Mouse (Mus musculus) right cerebral cortex, postnatal 25 days (tissue): ENCODE results near the gene Igfbp6.

ENCODE experiments used
- DNase-seq: peaks from one replicate; pipeline ENCODE4 v3.0.0; 2022

Igfbp6 gene

DNA sequence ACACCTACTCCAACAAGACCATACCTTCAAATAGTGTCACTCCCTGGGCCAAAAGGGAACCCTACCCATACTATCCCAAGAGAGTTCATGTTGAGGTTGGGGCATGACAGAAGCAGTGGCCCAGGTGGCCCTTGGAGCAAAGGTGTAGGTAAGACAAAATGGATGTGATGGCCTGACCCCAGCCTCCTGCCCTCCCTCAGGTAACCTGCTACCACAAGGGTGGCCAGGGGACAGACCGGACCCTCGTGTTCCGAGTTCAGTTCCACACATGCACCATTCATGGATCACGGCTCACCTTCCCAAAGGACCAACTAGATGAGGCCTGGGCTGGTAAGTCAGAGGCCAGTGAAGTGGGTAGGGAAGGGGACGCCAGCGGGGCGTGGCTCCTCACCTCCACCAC, 33.9 kb upstream of the Igfbp6 start:
- no peak for DNase-seq

DNA sequence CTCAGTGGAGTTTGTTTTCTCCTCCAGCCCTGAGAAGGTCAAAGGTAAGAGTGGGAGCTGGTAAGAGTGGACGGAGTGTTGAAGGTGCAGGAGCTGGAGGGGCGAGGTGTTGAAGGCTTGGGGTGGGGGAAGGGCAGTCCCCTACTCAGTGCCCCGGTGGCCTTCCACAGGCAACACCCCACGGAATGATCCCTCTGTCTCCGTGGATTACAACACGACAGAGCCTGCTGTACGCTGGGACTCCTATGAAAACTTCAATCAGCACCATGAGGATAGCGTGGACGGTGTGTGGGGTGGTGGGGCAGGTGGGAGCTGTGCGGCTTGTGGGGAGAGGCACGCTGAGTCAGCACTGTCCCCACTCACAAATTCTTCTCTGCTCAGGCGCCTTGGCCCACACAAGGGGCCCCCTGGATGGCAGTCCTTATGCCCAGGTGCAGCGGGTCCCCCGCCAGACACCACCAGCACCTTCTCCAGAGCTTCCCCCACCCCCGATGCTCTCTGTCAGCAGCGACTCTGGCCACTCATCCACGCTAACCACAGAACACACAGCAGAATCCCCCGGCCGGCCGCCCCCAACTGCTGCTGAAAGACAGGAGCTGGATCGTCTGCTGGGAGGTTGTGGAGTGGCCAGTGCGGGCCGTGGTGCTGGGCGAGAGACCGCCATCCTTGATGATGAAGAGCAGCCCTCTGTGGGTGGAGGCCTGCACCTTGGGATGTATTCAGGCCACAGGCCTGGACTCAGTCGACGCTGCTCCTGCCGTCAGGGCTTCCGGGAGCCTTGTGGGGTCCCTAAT, 33.3 kb upstream of the Igfbp6 start:
- DNase-seq = no peak

DNA sequence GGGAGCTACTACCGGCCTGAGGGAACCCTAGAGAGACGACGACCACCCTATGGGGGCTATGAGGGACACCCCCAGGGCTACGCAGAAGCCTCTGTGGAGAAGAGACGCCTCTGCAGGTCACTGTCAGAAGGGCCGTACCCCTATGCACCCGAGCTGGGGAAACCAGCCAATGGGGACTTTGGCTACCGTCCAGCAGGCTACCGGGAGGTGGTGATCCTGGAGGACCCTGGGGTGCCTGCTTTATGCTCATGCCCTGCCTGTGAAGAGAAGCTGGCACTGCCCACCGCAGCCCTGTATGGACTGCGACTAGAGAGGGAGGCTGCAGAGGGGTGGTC, 32.7 kb upstream of the Igfbp6 start:
- no peak for DNase-seq

DNA sequence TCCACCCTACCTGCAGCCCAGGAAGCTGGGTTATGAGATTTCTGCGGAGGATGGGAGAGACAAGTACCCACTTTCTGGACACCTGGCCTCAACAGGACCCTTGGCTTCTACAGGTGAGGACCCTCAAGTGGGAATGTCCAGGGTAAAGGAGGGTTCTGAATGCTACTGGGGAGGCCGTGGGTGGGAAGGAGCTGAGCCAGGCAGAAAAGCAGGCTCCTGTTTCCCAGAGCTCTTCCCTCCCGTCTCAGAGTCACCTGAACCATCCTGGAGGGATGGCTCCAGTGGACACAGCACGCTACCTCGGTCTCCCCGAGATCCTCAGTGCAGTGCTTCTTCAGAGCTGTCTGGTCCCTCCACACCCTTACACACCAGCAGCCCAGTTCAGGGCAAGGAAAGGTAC, 32.0 kb upstream of the Igfbp6 start:
- DNase-seq = no peak

DNA sequence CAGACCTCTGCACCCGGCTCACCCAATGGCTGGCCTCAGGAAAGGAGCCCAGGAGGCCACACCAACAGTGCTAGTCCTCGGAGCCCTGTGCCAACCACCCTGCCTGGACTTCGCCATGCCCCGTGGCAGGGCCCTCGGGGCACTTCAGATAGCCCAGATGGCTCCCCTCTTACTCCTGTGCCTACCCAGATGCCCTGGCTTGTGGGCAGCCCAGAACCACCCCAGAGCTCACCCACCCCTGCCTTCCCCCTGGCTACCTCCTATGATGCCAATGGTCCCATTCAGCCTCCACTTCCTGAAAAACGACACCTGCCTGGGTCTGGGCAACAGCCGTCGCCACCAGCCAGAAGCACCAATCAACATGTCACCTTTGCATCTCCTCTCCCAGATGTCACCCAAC, 31.3 kb upstream of the Igfbp6 start:
- DNase-seq = no peak

DNA sequence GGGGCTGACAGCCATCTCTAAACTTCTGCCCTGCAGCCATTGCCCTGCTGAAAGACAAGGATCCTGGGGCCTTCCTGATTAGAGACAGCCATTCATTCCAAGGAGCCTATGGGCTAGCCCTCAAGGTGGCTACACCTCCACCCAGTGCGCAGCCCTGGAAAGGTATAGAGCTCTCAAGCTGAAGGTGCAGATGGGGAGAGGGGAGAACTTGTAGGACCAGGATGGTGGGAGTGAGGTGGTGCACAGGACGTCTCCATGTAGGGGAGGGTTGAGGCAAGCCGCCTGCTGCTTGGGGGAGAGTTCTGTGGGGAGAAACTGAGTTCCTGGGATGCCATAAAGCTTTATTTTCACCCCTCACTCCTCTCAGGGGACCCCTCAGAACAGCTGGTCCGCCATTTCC, 30.5 kb upstream of the Igfbp6 start:
- no peak for DNase-seq

DNA sequence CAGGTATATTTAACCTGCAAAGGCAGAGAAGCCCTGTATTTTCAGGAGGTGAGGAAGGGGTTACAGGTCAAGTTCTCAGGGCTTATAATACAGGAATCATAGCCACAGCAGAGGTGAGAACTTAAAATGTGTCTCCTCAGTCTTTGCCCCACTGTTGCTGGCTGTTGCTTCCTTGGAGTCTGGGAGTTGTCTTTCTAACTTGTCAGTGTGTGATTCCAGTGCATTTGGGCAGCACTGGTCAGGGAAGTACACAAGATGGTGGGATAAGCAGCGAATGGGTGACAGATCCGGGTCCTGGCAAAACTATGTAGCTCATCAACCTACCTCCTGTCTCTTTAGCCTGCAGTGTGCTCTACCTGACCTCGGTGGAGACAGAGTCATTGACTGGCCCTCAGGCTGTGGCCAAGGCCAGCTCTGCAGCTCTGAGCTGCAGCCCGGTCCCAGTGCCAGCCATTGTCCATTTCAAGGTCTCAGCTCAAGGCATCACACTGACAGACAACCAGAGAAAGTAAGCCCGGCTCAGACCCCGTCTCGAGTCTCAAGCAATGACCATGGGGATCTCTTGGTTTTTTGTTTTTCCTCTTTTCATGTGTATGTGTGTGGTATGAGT, 29.4 kb upstream of the Igfbp6 start:
- DNase-seq = no peak

DNA sequence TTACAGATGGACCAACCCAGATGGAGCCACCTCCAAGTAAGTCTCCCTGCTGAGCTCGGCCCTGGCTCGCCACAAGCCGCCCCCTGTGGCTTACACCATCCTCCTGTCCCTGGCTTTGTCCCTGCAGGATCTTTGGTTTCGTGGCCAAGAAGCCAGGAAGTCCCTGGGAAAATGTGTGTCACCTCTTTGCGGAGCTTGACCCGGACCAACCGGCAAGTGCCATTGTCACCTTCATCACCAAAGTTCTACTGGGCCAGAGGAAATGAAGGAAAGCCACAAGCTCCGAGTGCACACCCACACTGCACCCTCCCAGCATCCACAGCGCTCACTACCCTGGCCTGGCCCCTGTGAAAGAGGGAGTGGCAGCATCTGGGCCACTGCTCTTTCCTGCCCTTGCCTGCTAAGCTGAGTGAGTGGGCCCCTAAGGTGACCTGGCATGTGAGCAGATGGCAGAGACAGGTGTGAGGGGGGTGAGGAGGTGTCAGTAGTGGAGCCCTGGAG, 28.4 kb upstream of the Igfbp6 start:
- no peak for DNase-seq

DNA sequence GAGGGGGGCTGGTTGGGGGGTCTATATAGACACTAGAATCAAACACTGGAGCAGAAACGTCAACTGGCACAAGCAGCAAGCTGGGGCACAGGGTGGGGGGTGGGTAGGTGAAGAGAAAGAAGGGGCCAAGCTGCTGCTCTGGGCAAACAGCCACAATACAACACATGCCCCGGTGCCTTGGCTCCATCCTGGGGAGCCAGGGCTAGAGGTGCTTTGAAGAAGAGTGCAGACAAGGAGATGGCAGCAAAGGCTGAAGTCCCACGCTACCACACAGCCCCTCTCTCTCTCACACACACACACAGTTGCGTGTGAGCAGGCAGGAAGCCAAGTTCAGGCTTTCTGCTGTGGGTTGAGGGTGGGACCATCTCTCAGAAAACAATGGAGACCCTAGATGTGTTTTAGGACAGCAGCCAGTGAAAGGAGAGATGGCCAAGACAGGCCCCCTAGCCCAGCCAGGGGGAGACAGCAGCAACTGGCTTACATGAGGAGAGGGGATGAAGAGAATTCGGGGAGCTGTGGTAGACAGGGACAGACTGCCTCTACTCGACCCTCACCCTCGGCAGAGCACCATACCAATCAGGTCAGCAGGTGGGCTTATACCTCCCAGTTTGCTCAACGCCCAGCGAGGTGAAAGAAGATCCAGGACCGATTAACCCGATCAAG, 27.3 kb upstream of the Igfbp6 start:
- no peak for DNase-seq

DNA sequence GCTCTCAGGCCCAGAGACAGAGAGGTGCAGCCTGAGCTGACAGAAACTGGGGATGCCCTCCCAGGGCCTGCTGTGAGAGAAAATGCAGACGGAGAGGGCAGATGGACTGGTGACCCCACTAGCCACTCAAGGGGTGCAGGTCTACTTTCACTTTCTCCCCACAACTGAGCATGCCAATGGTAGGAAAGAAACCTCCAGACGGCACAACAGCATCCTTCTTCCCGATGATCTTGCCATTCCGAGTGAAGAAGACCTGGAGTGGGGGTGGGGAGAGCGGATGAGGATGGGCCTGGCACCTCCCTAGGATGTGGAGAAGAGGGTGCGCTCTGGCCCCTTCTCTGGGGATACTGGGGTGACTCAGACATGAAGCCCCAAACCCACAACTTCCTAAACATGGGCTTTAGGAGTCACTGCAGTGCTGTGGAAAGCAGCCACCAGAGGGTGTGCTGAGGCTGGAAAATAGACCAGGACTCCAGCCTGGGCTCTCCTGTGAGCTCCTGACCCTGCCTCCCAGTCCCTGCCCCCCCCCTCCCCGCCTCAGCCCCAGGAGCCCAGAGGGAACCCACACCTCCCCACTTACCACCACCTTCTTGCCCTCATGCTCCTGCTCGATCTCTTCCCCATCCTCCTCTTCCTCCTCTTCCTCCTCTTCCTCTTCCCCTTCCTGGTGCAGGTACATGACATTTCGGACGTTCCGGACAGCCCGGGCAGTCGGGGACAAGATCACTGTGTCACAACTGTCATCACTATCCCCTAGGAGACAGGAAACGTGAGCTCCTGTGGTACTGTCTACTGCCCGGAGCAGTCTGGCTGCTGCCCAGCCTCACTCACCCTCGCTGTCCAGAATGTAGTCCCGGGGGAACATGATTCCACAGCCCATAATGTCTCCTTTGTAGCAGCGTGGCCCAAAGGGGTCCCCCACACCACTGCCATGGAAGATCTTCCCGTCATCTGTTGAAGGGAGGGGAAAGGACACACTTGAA, 26.4 kb upstream of the Igfbp6 start:
- no peak for DNase-seq

DNA sequence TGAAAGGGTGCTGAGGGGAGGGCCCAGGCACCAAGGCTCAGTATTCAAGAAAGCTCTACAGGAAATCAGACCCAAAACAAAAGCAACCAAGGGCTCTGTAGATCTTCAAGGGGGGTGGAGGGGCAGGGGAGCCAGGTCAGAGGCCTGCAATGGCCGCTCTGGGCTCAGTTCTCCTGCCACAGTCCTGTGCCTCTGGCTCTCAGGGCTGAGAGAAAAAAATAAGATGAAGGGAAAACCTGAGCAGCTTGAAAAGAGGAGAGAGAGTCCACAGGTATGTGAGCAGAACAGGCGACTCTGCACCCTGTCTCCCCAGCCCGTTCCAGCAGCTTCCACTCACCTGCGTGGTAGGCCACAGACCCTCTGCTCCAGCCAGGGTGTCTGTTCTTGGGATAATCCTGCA, 25.6 kb upstream of the Igfbp6 start:
- DNase-seq = no peak

DNA sequence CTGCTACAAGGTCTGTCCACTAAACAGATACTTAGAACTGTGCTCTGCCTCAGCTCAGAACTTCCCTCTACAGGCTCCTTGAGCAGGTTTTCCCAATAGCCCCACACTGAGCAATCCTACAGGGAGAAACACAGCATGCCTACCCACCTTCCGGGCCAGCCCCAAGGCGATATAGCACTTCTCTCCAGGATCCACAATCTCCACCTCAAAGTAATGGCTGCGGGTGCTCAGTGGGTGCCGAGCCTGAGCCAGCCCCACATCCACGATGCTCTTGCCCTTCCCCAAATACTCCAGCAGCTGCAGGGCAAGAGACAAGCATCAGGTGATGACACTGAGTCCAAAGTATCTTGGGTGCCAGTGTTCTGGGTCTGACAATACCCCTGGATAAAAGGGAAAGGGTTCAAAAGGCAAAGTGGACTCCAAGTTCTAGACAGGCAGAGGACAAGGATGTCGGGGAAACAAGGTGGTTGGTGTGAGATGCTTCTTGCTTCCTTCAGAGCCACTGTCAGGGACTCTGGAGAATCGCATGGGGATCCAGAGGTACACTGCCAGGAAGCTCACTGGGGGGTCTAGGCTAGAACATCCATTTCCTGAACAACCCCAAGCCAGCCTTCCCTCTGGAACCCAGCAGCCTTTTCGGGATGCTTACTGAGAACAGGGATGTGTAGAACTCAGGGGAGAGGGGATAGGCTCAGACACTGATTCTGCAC, 24.9 kb upstream of the Igfbp6 start:
- DNase-seq = no peak

DNA sequence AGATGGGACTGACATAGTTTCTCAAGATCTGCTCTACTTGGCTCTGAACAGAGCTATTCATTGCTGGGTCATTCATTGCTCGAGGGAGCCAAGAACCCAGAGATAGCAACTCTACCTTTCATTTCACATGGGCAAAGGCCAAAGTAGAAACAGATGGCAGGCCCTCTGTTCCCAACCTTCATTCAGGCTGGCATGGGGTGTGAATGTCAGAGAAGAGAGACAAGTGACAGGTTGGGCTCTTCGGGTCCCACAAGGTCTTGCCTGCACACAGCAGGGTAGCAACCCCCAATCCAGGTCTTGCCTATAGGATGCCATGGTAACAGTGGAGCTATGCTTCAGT, 24.4 kb upstream of the Igfbp6 start:
- no peak for DNase-seq

DNA sequence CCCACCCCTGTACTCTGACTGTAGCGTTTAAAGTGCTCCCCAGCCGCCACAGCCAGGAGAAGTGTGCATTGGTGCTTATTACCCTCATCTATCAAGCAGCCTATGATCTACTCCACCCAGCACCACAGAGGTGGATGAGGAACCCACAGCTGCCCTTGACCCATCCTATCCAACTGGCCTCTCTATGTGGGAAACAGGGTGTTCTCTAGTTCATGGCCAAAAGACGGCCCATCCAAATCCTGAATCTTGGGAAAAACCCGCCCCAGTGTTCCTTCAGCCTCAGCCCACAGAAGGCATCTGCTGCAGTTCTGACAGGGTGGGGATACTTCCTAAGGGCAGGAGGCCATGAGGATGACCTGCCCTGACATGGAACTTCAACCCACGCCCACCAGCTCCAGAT, 23.6 kb upstream of the Igfbp6 start:
- DNase-seq = no peak

DNA sequence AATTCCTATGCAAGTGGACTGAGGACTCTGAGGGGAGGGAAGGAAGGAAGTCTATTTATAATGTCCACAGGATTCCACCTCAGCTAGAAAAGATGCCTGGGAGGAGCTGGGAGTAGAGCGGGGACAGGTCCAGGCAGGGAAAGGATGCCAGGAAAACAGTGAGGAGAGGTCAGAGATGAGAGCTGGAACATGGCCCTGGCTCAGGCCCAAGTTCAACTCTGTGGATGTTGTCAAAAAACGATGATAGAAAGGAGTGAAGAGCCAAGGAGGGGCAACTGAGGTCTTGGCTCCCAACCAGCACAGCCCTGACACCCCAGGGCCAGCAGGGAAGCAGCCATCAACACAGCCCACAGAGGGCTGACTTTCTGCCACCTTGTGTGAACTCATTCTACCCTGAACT, 17.9 kb upstream of the Igfbp6 start:
- DNase-seq = no peak

DNA sequence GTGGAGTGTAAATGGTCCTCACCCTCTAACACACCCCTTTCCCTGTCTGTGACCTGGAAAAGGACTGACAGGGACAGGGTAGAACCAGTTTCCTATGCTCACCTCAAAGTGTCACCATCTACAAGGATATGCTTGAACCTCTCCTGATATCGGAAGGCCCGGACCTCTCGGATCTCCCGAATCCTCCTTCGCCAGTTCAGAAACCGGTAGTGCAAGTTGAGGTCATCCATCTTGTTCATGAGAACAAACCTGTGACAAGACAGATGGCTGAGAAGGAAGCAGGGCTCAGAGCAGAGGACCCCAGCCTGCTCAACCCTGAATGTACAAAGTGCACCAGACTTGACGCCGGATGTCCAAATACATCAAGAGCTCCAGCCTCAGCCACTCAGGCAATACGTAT, 10.8 kb upstream of the Igfbp6 start:
- DNase-seq = no peak

DNA sequence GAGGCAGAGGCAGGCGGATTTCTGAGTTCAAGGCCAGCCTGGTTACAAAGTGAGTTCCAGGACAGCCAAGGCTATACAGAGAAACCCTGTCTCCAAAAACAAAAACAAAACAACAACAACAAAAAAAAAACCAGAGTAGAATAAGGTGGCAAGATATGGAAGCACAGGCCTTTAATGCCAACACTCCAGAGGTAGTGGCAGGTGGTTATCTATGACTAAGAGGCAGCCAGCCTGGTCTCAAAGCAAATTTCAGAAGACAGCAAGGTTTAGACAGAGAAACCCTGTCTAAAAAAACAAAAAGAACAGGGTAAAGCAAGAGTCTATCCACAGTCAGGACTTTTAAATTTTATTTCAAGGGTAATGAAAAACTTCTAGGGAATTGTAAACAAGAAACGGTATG, 9.5 kb upstream of the Igfbp6 start:
- no peak for DNase-seq

DNA sequence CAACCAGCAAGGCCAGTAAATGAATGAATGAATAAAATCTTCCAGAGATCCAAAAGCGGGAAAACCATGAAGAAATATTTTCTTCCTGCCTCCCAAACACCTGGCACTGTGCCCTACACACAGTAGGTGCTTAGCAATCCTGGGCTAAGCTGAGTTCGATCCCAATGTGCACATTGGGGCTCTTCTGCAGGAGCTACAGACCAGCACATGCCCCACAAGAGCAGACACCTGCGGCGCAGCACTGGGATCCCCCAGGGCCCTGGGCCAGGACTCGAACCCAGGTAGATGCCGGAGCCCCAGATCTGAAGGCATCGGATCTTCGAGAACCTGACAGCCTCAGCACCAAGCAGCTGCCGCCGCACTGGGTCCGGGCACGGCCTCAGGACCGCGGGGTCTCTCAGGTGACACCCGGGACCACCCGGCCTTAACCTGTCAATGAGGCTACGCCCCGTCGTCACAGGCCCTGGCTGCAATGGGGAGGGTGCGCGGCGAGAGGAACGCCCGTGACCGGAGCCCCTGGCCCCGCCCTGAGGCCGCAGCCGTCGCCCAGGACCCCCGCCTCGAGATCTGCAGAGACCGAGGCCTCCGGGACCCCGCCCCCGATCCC, 8.5 kb upstream of the Igfbp6 start:
- DNase-seq = no peak

DNA sequence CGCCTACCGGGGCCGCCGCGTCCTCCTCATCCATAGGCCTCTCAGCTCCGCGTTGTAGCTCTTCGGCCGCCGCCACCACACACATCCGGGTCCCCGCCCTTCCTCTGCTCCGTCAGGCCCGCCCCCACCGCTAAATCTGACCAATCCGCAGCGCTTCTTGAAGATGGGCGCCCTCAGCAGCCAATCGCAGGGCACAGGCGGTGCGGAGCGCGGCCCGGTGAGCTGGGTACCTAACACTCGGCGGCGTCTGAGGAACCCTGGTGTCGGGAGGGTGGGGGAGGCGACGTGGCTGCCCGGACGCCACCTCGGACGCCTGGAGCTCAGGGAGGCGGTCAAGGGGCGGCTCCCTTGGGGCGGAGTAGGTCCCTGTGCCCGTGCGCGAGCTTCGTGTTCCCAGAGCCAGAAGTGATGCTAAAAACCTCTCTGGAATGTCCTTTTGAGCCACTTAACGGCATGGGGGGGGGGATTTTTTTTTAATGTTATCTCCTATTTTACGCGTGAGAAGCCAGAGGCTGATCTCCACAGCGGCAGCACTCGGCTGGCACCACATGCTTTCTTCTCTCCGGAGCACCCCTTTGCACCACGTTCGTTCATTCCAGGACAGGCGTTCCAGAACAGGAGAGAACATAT, 7.9 kb upstream of the Igfbp6 start, which contains the start of gene Spryd3:
TSS of gene Spryd3 (minus strand) at position 106 of the 630 bp plus-strand sequence.
- DNase-seq = peak; percentile 99

DNA sequence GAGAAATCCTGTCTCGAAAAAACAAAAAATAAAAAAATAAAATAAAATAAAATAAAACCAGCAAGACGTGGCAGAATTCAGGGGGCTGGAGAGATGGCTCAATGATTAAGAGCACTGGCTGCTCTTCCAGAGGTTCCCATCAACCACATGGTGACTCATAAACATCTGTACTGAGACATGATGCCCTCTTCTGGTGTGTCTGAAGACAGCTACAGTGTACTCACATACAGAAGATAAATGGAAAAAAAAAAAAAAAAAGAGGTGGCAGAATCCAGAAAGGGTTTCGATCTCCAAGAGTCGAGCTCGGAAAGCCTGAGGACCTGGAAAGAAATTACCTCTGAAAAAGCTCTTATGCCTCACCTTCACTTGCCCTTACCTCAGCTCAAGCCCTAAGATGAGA, 3.0 kb upstream of the Igfbp6 start:
- no peak for DNase-seq
